Mouse (Mus musculus): ENCODE data around the gene Gpr1. TPM values are rescaled to one million over a fixed set of nuclear protein-coding genes. Genes with fewer than 3 reads are reported as not detected.

Gpr1 gene
- polyA plus RNA-seq, 1 experiment from 2014 or later = 0.71 TPM

DNA sequence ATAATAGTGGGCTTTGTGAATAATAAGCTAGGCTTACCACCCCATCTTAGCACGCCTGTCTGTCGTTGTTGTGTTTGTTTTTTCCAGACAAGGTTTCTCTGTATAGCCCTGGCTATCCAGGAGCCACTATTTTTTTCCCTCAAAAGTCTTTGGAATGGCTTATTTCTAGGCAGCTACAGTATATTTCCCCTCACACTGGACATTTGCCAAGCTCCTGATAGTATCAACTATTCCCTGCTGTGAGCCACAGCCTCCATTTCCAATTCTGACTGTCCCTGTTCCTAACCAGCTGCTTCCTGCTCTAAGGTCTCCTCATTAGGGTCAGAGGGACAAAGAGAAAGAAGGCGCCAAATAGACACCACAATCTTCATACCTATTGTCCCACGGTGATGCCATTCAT is 40.8 kb upstream of the Gpr1 start:
- peaks cover 64% of the 10 kb centered on the region for H3K27me3 ChIP-seq (ENCODE audit: control insufficient read depth, insufficient read depth, low read length)
- DNase-seq = peak; percentile 51

GRCm38 (mm10) chr1:63253291-63253690 is 38.9 kb upstream of the Gpr1 start:
- H3K4me3 ChIP-seq (replicated peaks; ENCODE audit: low read depth, low read length) = no peak overlapping the region
- ATAC-seq (ENCODE audit: low FRiP score, low TSS enrichment) (no peak), DNase-seq (peak; percentile 30)
- H3K27ac ChIP-seq (replicated peaks; ENCODE audit: low read depth, low read length) = no peak overlapping the region
- H3K27me3 ChIP-seq (ENCODE audit: control insufficient read depth, insufficient read depth, low read length) = peaks cover 70% of the 10 kb centered on the region
- no peaks in the 10 kb centered on the region for H3K9me3 ChIP-seq (ENCODE audit: control insufficient read depth, low read length)
- peak overlapping the region; percentile 22; the same call in 1 of the 2 replicates for H3K4me2 ChIP-seq (ENCODE audit: low read length)
- H3K36me3 ChIP-seq (ENCODE audit: control insufficient read depth, insufficient read depth, low read length) = no peaks in the 10 kb centered on the region
- 17% methylated on average over 5 of the region's 5 CpGs for WGBS
- no peak overlapping the region for H3K9ac ChIP-seq (replicated peaks; ENCODE audit: low read length)
- peaks cover 13% of the 10 kb centered on the region; the same call in 1 of the 2 replicates for H3K4me1 ChIP-seq (ENCODE audit: control insufficient read depth, insufficient read depth, low read length)

More for the DNA sequence above, 40.8 kb upstream of the Gpr1 start:
- peaks cover 13% of the 10 kb centered on the region; the same call in 1 of the 2 replicates for H3K4me1 ChIP-seq (ENCODE audit: control insufficient read depth, insufficient read depth, low read length)
- ATAC-seq (ENCODE audit: low FRiP score, low TSS enrichment) = no peak
- H3K9ac ChIP-seq (replicated peaks; ENCODE audit: low read length) = no peak overlapping the region
- H3K27ac ChIP-seq (replicated peaks; ENCODE audit: low read depth, low read length) = peak overlapping the region; percentile 81
- H3K36me3 ChIP-seq (ENCODE audit: control insufficient read depth, insufficient read depth, low read length) = no peaks in the 10 kb centered on the region
- WGBS = 9% methylated on average over 4 of the region's 4 CpGs
- H3K4me3 ChIP-seq (replicated peaks; ENCODE audit: low read depth, low read length) = no peak overlapping the region
- H3K9me3 ChIP-seq (ENCODE audit: control insufficient read depth, low read length) = no peaks in the 10 kb centered on the region
- H3K4me2 ChIP-seq (ENCODE audit: low read length) = no peak overlapping the region

DNA sequence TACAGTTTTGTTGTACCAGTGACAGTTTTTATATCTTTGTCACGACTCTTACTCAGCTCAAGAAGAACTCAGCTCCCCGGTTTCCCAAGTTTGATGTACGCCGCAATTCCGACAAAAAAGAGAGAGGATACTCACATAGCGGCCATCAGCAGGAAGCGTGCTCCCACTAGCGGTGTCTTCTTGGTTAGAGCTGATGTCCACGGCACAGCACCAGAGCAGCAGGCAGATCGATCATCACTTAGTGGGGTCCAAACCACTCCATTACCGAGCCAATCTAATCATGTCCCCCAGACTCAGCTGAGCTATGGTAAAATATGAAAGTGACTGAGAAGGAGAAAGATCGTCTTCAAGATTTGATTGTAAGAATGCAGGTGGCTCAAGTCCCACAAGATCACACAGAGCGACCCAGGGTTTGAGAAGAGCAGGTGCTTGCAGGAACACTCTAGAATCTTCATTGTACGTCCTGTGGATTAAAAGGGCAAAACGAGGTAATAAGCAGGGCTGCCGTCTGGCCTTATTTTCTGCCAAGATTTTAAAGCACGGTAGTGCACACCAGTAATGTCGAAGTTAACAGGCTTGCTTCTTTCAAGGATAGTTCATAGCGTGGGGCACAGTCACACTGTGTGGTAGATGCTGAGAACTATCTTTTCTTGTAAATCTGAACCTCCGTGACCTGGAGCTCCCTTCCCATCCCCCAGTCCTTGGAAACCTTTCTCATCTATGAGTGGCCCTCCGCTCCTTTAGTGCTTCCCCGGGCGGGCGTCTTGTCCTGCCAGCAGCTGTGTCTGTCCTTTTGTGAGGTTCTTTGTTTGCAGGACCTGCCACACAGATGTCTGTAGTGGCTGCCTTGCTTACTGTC is 38.2 kb upstream of the Gpr1 start:
- no peak for ATAC-seq (ENCODE audit: low FRiP score, low TSS enrichment)
- H3K27ac ChIP-seq (replicated peaks; ENCODE audit: low read depth, low read length) = no peak overlapping the region; the same call in 1 of the 2 replicates
- H3K27me3 ChIP-seq (ENCODE audit: control insufficient read depth, insufficient read depth, low read length) = peaks cover 68% of the 10 kb centered on the region
- peak; percentile 77 for DNase-seq
- H3K4me3 ChIP-seq (replicated peaks; ENCODE audit: low read depth, low read length) = no peak overlapping the region
- H3K9ac ChIP-seq (replicated peaks; ENCODE audit: low read length) = no peak overlapping the region
- WGBS = 25% methylated on average over 24 of the region's 24 CpGs
- H3K4me1 ChIP-seq (ENCODE audit: control insufficient read depth, insufficient read depth, low read length) = peaks cover 13% of the 10 kb centered on the region; the same call in 1 of the 2 replicates
- no peaks in the 10 kb centered on the region for H3K36me3 ChIP-seq (ENCODE audit: control insufficient read depth, insufficient read depth, low read length)
- H3K4me2 ChIP-seq (ENCODE audit: low read length) = peak overlapping the region; percentile 22; the same call in 1 of the 2 replicates
- no peaks in the 10 kb centered on the region for H3K9me3 ChIP-seq (ENCODE audit: control insufficient read depth, low read length)

- peak; percentile 32 for DNase-seq
- no peak overlapping the region for H3K4me2 ChIP-seq (ENCODE audit: low read length)
- no peak overlapping the region for H3K27ac ChIP-seq (replicated peaks; ENCODE audit: low read depth, low read length)
Measured at GRCm38 (mm10) chr1:63249261-63249660, 34.9 kb upstream of the Gpr1 start.

DNA sequence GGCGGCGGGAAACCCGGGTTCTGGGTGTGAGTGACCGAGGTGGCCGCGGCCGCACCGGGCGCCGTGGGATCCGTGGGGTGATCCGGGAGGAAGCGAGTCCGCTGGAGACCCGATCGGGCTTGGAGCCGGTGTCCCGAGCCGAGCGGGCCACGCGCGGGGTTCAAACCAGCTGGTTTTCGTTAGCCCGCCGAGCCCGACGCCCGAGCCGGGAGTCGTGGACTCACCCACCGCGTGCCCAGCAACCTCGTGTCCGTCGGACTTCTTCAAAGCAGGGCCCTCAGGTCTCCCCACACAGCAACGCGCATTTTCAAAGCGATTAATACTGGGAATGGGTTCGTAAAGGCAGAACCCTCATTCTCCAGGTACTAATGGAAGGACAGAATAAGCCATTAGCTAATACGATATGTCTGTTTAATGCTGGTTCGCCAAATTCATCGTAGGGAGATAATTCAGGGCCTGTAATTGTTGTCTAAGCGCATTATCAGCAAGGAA is 34.1 kb upstream of the Gpr1 start:
- H3K9ac ChIP-seq (replicated peaks; ENCODE audit: low read length) = peak overlapping the region; percentile 30; the same call in 1 of the 2 replicates
- WGBS = 3% methylated on average over 44 of the region's 44 CpGs
- ATAC-seq (ENCODE audit: low FRiP score, low TSS enrichment) = no peak
- H3K36me3 ChIP-seq (ENCODE audit: control insufficient read depth, insufficient read depth, low read length) = no peaks in the 10 kb centered on the region
- no peaks in the 10 kb centered on the region for H3K9me3 ChIP-seq (ENCODE audit: control insufficient read depth, low read length)
- DNase-seq = peak; percentile 62
- H3K27ac ChIP-seq (replicated peaks; ENCODE audit: low read depth, low read length) = peak overlapping the region; percentile 76
- peaks cover 42% of the 10 kb centered on the region for H3K27me3 ChIP-seq (ENCODE audit: control insufficient read depth, insufficient read depth, low read length)
- H3K4me1 ChIP-seq (ENCODE audit: control insufficient read depth, insufficient read depth, low read length) = no peaks in the 10 kb centered on the region
- H3K4me3 ChIP-seq (replicated peaks; ENCODE audit: low read depth, low read length) = peak overlapping the region; percentile 24
- H3K4me2 ChIP-seq (ENCODE audit: low read length) = peak overlapping the region; percentile 56

More at GRCm38 (mm10) chr1:63249261-63249660, 34.9 kb upstream of the Gpr1 start:
- H3K4me3 ChIP-seq (replicated peaks; ENCODE audit: low read depth, low read length) = no peak overlapping the region
- H3K9me3 ChIP-seq (ENCODE audit: control insufficient read depth, low read length) = no peaks in the 10 kb centered on the region
- peaks cover 46% of the 10 kb centered on the region for H3K27me3 ChIP-seq (ENCODE audit: control insufficient read depth, insufficient read depth, low read length)
- H3K4me1 ChIP-seq (ENCODE audit: control insufficient read depth, insufficient read depth, low read length) = no peaks in the 10 kb centered on the region
- 53% methylated on average over 4 of the region's 4 CpGs for WGBS
- no peaks in the 10 kb centered on the region for H3K36me3 ChIP-seq (ENCODE audit: control insufficient read depth, insufficient read depth, low read length)
- H3K9ac ChIP-seq (replicated peaks; ENCODE audit: low read length) = no peak overlapping the region
- no peak for ATAC-seq (ENCODE audit: low FRiP score, low TSS enrichment)

DNA sequence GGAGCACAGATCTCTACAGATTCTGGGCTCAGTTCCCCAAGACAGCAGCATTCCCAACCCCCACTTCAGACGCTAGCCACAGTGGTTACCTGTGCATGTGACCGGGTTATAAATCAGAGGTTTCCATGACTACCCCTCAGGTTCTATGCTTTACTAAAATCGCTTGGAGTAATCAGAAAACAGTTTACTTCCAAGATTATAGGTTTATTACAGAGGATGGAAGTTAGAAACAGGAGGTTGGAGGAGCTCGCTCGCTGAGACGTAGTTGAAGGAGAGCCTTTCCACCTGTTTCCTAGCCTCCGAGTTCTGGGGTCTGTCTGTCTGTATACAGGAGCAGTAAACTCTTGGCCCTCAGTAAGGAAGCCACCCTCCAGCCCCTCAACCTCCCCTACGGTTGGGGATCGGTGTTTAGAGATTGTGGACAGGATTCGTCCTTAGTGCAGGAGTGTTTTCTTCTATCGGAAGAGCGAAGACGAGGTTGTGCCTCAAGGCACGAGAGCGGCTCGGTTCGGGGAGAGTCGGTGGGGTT is 33.6 kb upstream of the Gpr1 start:
- Histone ChIP-seq H3K4me2 (ENCODE audit: low read length) (peak overlapping the region; percentile 56), H3K36me3 (ENCODE audit: control insufficient read depth, insufficient read depth, low read length) (no peaks in the 10 kb centered on the region), H3K27me3 (ENCODE audit: control insufficient read depth, insufficient read depth, low read length) (peaks cover 42% of the 10 kb centered on the region), H3K4me3 (replicated peaks; ENCODE audit: low read depth, low read length) (peak overlapping the region; percentile 24), H3K9ac (replicated peaks; ENCODE audit: low read length) (peak overlapping the region; percentile 30; the same call in 1 of the 2 replicates), H3K4me1 (ENCODE audit: control insufficient read depth, insufficient read depth, low read length) (no peaks in the 10 kb centered on the region), H3K27ac (replicated peaks; ENCODE audit: low read depth, low read length) (peak overlapping the region; percentile 76), H3K9me3 (ENCODE audit: control insufficient read depth, low read length) (no peaks in the 10 kb centered on the region)
- under 1% methylated on average over 18 of the region's 18 CpGs for WGBS
- DNase-seq (peak; percentile 68), ATAC-seq (ENCODE audit: low FRiP score, low TSS enrichment) (no peak)

DNA sequence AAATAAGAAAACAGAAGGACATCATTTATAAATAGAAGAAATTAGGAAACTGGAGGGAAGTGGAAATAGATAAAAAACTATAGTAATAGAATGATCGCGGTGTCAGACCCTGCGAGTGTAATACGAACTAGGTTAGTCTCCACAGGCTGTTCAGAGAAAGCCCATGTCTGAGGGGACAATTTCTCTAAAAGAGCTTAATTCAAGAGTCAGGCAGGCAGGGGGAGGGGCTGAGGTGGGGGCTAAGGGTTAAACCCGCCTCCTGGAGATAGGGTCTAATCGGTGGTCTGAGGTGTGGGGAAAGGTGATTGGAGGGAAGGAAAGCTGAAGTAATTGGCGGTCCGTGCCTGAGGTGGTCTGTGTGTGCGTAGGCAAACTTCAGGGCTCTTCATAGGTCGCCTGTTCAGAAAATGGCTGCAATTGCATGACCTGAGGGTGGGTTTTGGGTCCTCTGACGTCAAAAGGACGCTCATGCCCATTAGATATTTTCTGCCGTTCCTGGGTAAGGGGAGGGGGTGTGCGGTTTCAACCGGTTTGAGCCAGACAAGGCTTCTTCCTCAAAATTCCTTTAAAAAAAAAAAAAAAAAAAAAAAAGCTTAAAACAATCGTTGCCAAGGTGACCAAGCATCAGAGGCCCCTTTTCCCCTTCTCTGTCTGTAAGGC is 32.6 kb upstream of the Gpr1 start:
- WGBS = 2% methylated on average over 16 of the region's 16 CpGs
- H3K36me3 ChIP-seq (ENCODE audit: control insufficient read depth, insufficient read depth, low read length) = no peaks in the 10 kb centered on the region
- 0 out of 2 replicates have a peak overlapping the region, but pooled peaks have one; percentile 2 for H3K4me3 ChIP-seq (replicated peaks; ENCODE audit: low read depth, low read length)
- peaks cover 34% of the 10 kb centered on the region for H3K27me3 ChIP-seq (ENCODE audit: control insufficient read depth, insufficient read depth, low read length)
- 0 out of 2 replicates have a peak overlapping the region, but pooled peaks have one; percentile 39 for H3K27ac ChIP-seq (replicated peaks; ENCODE audit: low read depth, low read length)
- H3K9ac ChIP-seq (replicated peaks; ENCODE audit: low read length) = no peak overlapping the region
- H3K4me2 ChIP-seq (ENCODE audit: low read length) = peak overlapping the region; percentile 56
- DNase-seq = peak; percentile 81
- H3K4me1 ChIP-seq (ENCODE audit: control insufficient read depth, insufficient read depth, low read length) = no peaks in the 10 kb centered on the region
- peak; percentile 81; the same call in 1 of the 2 replicates for ATAC-seq (ENCODE audit: low FRiP score, low TSS enrichment)
- H3K9me3 ChIP-seq (ENCODE audit: control insufficient read depth, low read length) = no peaks in the 10 kb centered on the region

DNA sequence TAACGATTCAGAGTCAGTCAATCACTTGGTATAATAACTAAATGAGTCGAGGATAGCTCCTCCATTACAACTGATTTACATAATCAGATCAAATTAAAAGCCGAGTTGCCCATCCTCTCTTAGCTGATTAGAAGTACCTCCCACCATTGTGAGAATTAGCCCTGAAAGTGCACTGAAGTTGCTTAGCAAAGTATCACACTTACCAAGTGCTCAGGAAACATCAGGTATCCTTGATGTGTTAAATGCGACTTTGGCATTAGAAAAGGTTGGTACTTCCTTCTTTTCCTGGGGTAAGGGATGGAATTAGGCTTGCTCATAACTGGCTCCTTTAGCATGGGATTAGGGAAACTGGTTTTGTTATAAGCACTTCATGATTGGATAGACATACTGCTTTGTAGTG is 29.5 kb upstream of the Gpr1 start:
- Histone ChIP-seq H3K36me3 (ENCODE audit: control insufficient read depth, insufficient read depth, low read length) (no peaks in the 10 kb centered on the region), H3K4me1 (ENCODE audit: control insufficient read depth, insufficient read depth, low read length) (no peaks in the 10 kb centered on the region), H3K27me3 (ENCODE audit: control insufficient read depth, insufficient read depth, low read length) (peaks cover 11% of the 10 kb centered on the region), H3K9ac (replicated peaks; ENCODE audit: low read length) (no peak overlapping the region), H3K9me3 (ENCODE audit: control insufficient read depth, low read length) (no peaks in the 10 kb centered on the region), H3K27ac (replicated peaks; ENCODE audit: low read depth, low read length) (no peak overlapping the region), H3K4me2 (ENCODE audit: low read length) (no peak overlapping the region), H3K4me3 (replicated peaks; ENCODE audit: low read depth, low read length) (no peak overlapping the region)
- DNase-seq (no peak), ATAC-seq (ENCODE audit: low FRiP score, low TSS enrichment) (no peak)
- 66% methylated on average over 4 of the region's 4 CpGs for WGBS

All from midbrain, embryonic 14.5 days (tissue).